ENCODE assay signal across 8 mouse cellular contexts in the genomic region with DNA sequence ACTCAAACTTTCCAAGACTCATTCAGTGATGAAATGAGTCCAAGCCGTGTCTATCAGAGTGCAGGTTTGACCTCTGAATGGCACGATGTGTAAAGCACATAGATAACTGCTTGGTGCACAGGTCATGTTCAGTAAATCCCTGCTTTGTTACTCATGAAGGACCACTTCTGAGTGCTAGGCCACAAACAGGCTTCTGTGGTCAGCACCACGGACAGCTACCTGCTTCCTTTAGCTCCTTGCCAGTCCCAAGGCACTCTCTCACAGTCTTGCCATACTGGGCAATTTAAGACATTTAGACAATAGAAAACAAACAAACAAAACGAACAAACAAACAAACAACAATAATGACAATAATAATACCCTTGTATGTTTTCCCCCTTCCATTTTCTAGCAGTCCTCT.
DNase-seq lines count a peak whose midpoint lies in the region; TF ChIP-seq lines count a peak whose summit lies in the region.

No protein-coding gene starts in this region.

- TF ChIP-seq EP300 in CH12.LX (IDR thresholded peaks at IDR 0.05; ENCODE audit: low read length): no peak

- TF ChIP-seq RAD21 in CH12.LX (IDR thresholded peaks at IDR 0.05; ENCODE audit: low read depth, low read length): no peak

- TF ChIP-seq CTCF in CH12.LX (conservative IDR thresholded peaks at IDR 0.05 in 1 of 2, IDR thresholded peaks at IDR 0.05 in 1 of 2; ENCODE audit: low read depth in 2 of 2, low read length in 2 of 2): no peak

- peak; percentile 16 for DNase-seq in kidney, adult 18-20 months
- no peak for DNase-seq in kidney, adult 11 months
- peak; percentile 16 for DNase-seq in CH12.LX (ENCODE audit: extremely low read depth)
- peak; percentile 21 to 27 for DNase-seq in adrenal gland, adult 18-20 months (ENCODE audit: low spot score in 2 of 2)
- peak; percentile 40 to 70 for DNase-seq in kidney, postnatal 25 days
- DNase-seq in cerebellum, adult 8-10 months: no peak
- DNase-seq in left cerebral cortex, postnatal 14 days (ENCODE audit: low spot score in 2 of 2): no peak
- DNase-seq in left cerebral cortex, postnatal 25 days (ENCODE audit: low spot score in 2 of 2): no peak

- no peak for TF ChIP-seq POLR2A in CH12.LX (IDR thresholded peaks at IDR 0.05; ENCODE audit: low read depth, low read length)

- H3K4me3 ChIP-seq in CH12.LX (replicated peaks in 1 of 3; ENCODE audit: low read depth in 2 of 3, low read length in 2 of 3, poor library complexity in 1 of 3): no peak overlapping the region

- in situ Hi-C loops in CH12.LX (cut with MboI; ENCODE audit: low pct_ligation_motif_present, low pct_unique_long_range_greater_than_20kb, low sequenced_read_pairs): no loop called here

- H3K27me3 ChIP-seq in CH12.LX (replicated peaks): peaks cover 16% of the 10 kb centered on the region

- no peak overlapping the region for H3K4me2 ChIP-seq in CH12.LX (ENCODE audit: insufficient read depth, low read depth, poor library complexity, severe bottlenecking)

- H3K27ac ChIP-seq in CH12.LX (ENCODE audit: insufficient read depth, low read depth): no peak overlapping the region

- peaks cover 2% of the 10 kb centered on the region for H3K9me3 ChIP-seq in CH12.LX (replicated peaks; ENCODE audit: low read length)

- H3K79me2 ChIP-seq in CH12.LX (replicated peaks; ENCODE audit: control insufficient read depth, extremely low read depth, insufficient read depth, poor library complexity, severe bottlenecking): no peaks in the 10 kb centered on the region

- H3K4me1 ChIP-seq in CH12.LX (ENCODE audit: control insufficient read depth in 1 of 2, insufficient read depth in 2 of 2): no peaks in the 10 kb centered on the region

- H3K9ac ChIP-seq in CH12.LX (ENCODE audit: insufficient read depth, low read depth): no peak overlapping the region

- dilution Hi-C loops in CH12.LX (cut with MboI; ENCODE audit: extremely low pct_ligation_motif_present, extremely low pct_unique_long_range_greater_than_20kb, low sequenced_read_pairs): no loop called here

- no peaks in the 10 kb centered on the region for H3K36me3 ChIP-seq in CH12.LX (replicated peaks in 1 of 2; ENCODE audit: control insufficient read depth in 1 of 2, insufficient read depth in 1 of 2, low read length in 1 of 2)

- intact Hi-C loops in left cerebral cortex, postnatal 14 days (cut with DNase I): no loop called here
- intact Hi-C loops in left cerebral cortex, postnatal 25 days (cut with DNase I): no loop called here

TF ChIP-seq in CH12.LX, 34 proteins besides CTCF, POLR2A, EP300 and RAD21:
- no peak for TF ChIP-seq ZMIZ1 (IDR thresholded peaks at IDR 0.05; ENCODE audit: low read depth, low read length)
- TF ChIP-seq E2F4 (IDR thresholded peaks at IDR 0.05; ENCODE audit: insufficient replicate concordance, low read depth, low read length): no peak
- TF ChIP-seq CHD1 (IDR thresholded peaks at IDR 0.05; ENCODE audit: low read depth, low read length): no peak
- TF ChIP-seq TBP (conservative IDR thresholded peaks at IDR 0.05; ENCODE audit: low read depth, low read length): no peak
- TF ChIP-seq KAT2A (IDR thresholded peaks at IDR 0.05; ENCODE audit: insufficient replicate concordance, low read length): no peak
- TF ChIP-seq UBTF (IDR thresholded peaks at IDR 0.05; ENCODE audit: low read depth, low read length): no peak
- TF ChIP-seq MAFK (IDR thresholded peaks at IDR 0.05; ENCODE audit: insufficient replicate concordance, low read length): no peak
- TF ChIP-seq SMC3 (IDR thresholded peaks at IDR 0.05; ENCODE audit: low read depth, low read length): no peak

Comparison
In these comparisons a context has a peak if more than half of its experiments do, and no peak if none do; other contexts are left out.
1. DNase-seq: peak in kidney, adult 18-20 months (single experiment), CH12.LX (single experiment), adrenal gland, adult 18-20 months (2 of 2) and kidney, postnatal 25 days (2 of 2); none in kidney, adult 11 months (single experiment), cerebellum, adult 8-10 months (single experiment), left cerebral cortex, postnatal 14 days (0 of 2) and left cerebral cortex, postnatal 25 days (0 of 2).